26 mouse cellular contexts compared by ENCODE assay signal in genomic region chr17:25404190-25404589, GRCm38 (mm10). TPM values are rescaled to one million over a fixed set of nuclear protein-coding genes. Genes with fewer than 3 reads are reported as not detected.
DNase-seq lines count a peak whose midpoint lies in the region; ATAC-seq lines count a peak whose summit lies in the region.
"Had no signal": no experiment of that assay in that cellular context is flagged by ENCODE, and none has a peak within 500 bp of the region (broad histone marks: within the 10 kb centered on the region; RNA-seq: fewer than 3 reads in every experiment).

No protein-coding gene starts in this region.

- 36% methylated on average over 3 of the region's 3 CpGs for WGBS in neural tube, embryonic 12.5 days
- 28% methylated on average over 3 of the region's 3 CpGs for WGBS in hindbrain, embryonic 11.5 days
- 29% methylated on average over 3 of the region's 3 CpGs for WGBS in midbrain, embryonic 11.5 days
- 31% methylated on average over 3 of the region's 3 CpGs for WGBS in neural tube, embryonic 14.5 days

- no peak overlapping the region for H3K9ac ChIP-seq in neural tube, embryonic 12.5 days
- H3K9ac ChIP-seq in hindbrain, embryonic 11.5 days (ENCODE audit: low read depth, low read length), result no peak overlapping the region
- no peak overlapping the region for H3K9ac ChIP-seq in midbrain, embryonic 11.5 days (ENCODE audit: low read length)
- 0 out of 2 replicates have a peak overlapping the region, but pooled peaks have one; percentile 8 for H3K9ac ChIP-seq in neural tube, embryonic 14.5 days (replicated peaks; ENCODE audit: low read depth, low read length)
- H3K9ac ChIP-seq: intestine, embryonic 15.5 days; limb, embryonic 13.5 days had no signal

- H3K4me2 ChIP-seq in neural tube, embryonic 12.5 days (replicated peaks), result 0 out of 2 replicates have a peak overlapping the region, but pooled peaks have one; percentile 3
- no peak overlapping the region for H3K4me2 ChIP-seq in hindbrain, embryonic 11.5 days (replicated peaks; ENCODE audit: low read depth, low read length)
- no peak overlapping the region for H3K4me2 ChIP-seq in midbrain, embryonic 11.5 days
- H3K4me2 ChIP-seq in neural tube, embryonic 14.5 days (ENCODE audit: low read depth, low read length), result no peak overlapping the region
- H3K4me2 ChIP-seq: intestine, embryonic 15.5 days; limb, embryonic 13.5 days had no signal

- H3K27ac ChIP-seq in neural tube, embryonic 12.5 days, result no peak overlapping the region
- peak overlapping the region; percentile 18 for H3K27ac ChIP-seq in hindbrain, embryonic 11.5 days (ENCODE audit: low read depth, low read length)
- H3K27ac ChIP-seq in midbrain, embryonic 11.5 days (ENCODE audit: low read depth, low read length), result peak overlapping the region; percentile 40
- H3K27ac ChIP-seq in neural tube, embryonic 14.5 days (ENCODE audit: low read depth, low read length), result no peak overlapping the region
- H3K27ac ChIP-seq: intestine, embryonic 15.5 days; layer of hippocampus, adult 2 months; limb, embryonic 13.5 days had no signal

- H3K4me1 ChIP-seq in neural tube, embryonic 12.5 days, result peaks cover 44% of the 10 kb centered on the region
- peaks cover 26% of the 10 kb centered on the region for H3K4me1 ChIP-seq in hindbrain, embryonic 11.5 days (replicated peaks; ENCODE audit: control insufficient read depth, insufficient read depth, low read length)
- H3K4me1 ChIP-seq in midbrain, embryonic 11.5 days (ENCODE audit: control insufficient read depth, insufficient read depth, low read length), result peaks cover 53% of the 10 kb centered on the region
- H3K4me1 ChIP-seq in neural tube, embryonic 14.5 days (ENCODE audit: control insufficient read depth, insufficient read depth, low read length), result peaks cover 41% of the 10 kb centered on the region

- no peak for DNase-seq in neural tube, embryonic 10.5 days (ENCODE audit: extremely low spot score, low spot score)
- peak; percentile 31 for DNase-seq in hindbrain, embryonic 11.5 days (ENCODE audit: low spot score)
- no peak for DNase-seq in midbrain, embryonic 11.5 days (ENCODE audit: low spot score, missing footprints)
- no peak for DNase-seq in thymus, postnatal 25 days
- no peak for DNase-seq in kidney, postnatal 10 days
- DNase-seq in layer of hippocampus, postnatal 14 days (ENCODE audit: low spot score in 2 of 2), result no peak
- DNase-seq: adrenal gland, postnatal 36 days; cerebellum, postnatal 36 days; lung, postnatal 10 days; thymus, postnatal 36 days had no signal

- peaks cover 8% of the 10 kb centered on the region; the same call in 1 of the 2 replicates for H3K27me3 ChIP-seq in neural tube, embryonic 12.5 days (replicated peaks)
- no peaks in the 10 kb centered on the region for H3K27me3 ChIP-seq in hindbrain, embryonic 11.5 days (ENCODE audit: control insufficient read depth, insufficient read depth, low read length)
- H3K27me3 ChIP-seq in midbrain, embryonic 11.5 days (ENCODE audit: control insufficient read depth, insufficient read depth, low read length), result no peaks in the 10 kb centered on the region
- H3K27me3 ChIP-seq in neural tube, embryonic 14.5 days (ENCODE audit: control insufficient read depth, insufficient read depth, low read length), result no peaks in the 10 kb centered on the region
- H3K27me3 ChIP-seq: intestine, embryonic 15.5 days; Patski had no signal

- no peaks in the 10 kb centered on the region for H3K9me3 ChIP-seq in neural tube, embryonic 12.5 days
- H3K9me3 ChIP-seq in hindbrain, embryonic 11.5 days (ENCODE audit: control insufficient read depth, low read length), result no peaks in the 10 kb centered on the region
- H3K9me3 ChIP-seq in midbrain, embryonic 11.5 days (ENCODE audit: control insufficient read depth, low read length), result no peaks in the 10 kb centered on the region
- no peaks in the 10 kb centered on the region for H3K9me3 ChIP-seq in neural tube, embryonic 14.5 days (ENCODE audit: control insufficient read depth, low read length)
- H3K9me3 ChIP-seq: intestine, embryonic 15.5 days; limb, embryonic 13.5 days had no signal

- H3K36me3 ChIP-seq in neural tube, embryonic 12.5 days, result no peaks in the 10 kb centered on the region
- H3K36me3 ChIP-seq in hindbrain, embryonic 11.5 days (ENCODE audit: control insufficient read depth, insufficient read depth, low read length), result no peaks in the 10 kb centered on the region
- H3K36me3 ChIP-seq in midbrain, embryonic 11.5 days (ENCODE audit: control insufficient read depth, insufficient read depth, low read length), result no peaks in the 10 kb centered on the region
- no peaks in the 10 kb centered on the region for H3K36me3 ChIP-seq in neural tube, embryonic 14.5 days (ENCODE audit: control insufficient read depth, insufficient read depth, low read length)
- H3K36me3 ChIP-seq: intestine, embryonic 15.5 days had no signal

- no peak; the same call in 1 of the 2 replicates for ATAC-seq in neural tube, embryonic 12.5 days (ENCODE audit: low FRiP score, low read depth)
- ATAC-seq in hindbrain, embryonic 11.5 days (ENCODE audit: low FRiP score), result no peak
- no peak for ATAC-seq in midbrain, embryonic 11.5 days (ENCODE audit: low FRiP score)
- ATAC-seq in neural tube, embryonic 14.5 days (ENCODE audit: low read depth), result no peak
- ATAC-seq: activated CD4-positive, CD25-positive, alpha-beta regulatory T cell, adult 4 months; Patski had no signal

- no peak overlapping the region for H3K4me3 ChIP-seq in neural tube, embryonic 12.5 days
- H3K4me3 ChIP-seq in hindbrain, embryonic 11.5 days (ENCODE audit: low read depth, low read length), result no peak overlapping the region
- no peak overlapping the region for H3K4me3 ChIP-seq in midbrain, embryonic 11.5 days (ENCODE audit: low read depth, low read length)
- no peak overlapping the region for H3K4me3 ChIP-seq in neural tube, embryonic 14.5 days (ENCODE audit: low read depth, low read length)
- H3K4me3 ChIP-seq: intestine, embryonic 15.5 days; layer of hippocampus, adult 2 months; limb, embryonic 13.5 days; myocyte had no signal

RNA-seq across cellular contexts. Expression of gene Cacna1h, which starts 29.4 kb away (rescaled TPM):
- polyA plus RNA-seq in neural tube, embryonic 12.5 days (2016; fragmentation: Nextera tagmentation; extraction: Ambion mirVana), result 13.0 and 15.2 TPM in 2 replicates
- 5.9 and 6.5 TPM in 2 replicates for polyA plus RNA-seq in hindbrain, embryonic 11.5 days (2014; fragmentation: Nextera tagmentation; extraction: Ambion mirVana)
- polyA plus RNA-seq in midbrain, embryonic 11.5 days (2014; fragmentation: Nextera tagmentation; extraction: Ambion mirVana), result 3.5 and 4.3 TPM in 2 replicates
- 12.3 and 12.8 TPM in 2 replicates for polyA plus RNA-seq in neural tube, embryonic 14.5 days (2014; fragmentation: Nextera tagmentation; extraction: Ambion mirVana)
- 10 to 100 TPM; 80.9 to 98.4 TPM for total RNA-seq in layer of hippocampus, postnatal 14 days (2021)
- total RNA-seq: megakaryocyte, adult 5-6 weeks had no signal
- polyA plus RNA-seq: activated CD4-positive, CD25-positive, alpha-beta regulatory T cell, adult 4 months; C2C12 had no signal

RNA-seq across cellular contexts. Expression of gene Tpsg1, which starts 35.1 kb away (rescaled TPM):
- 0.31 and 0.43 TPM in 2 replicates for polyA plus RNA-seq in neural tube, embryonic 12.5 days (2016; fragmentation: Nextera tagmentation; extraction: Ambion mirVana)
- polyA plus RNA-seq in hindbrain, embryonic 11.5 days (2014; fragmentation: Nextera tagmentation; extraction: Ambion mirVana), result 0.69 TPM in 1 of 2 replicates, not detected in the other
- not detected in 2 replicates for polyA plus RNA-seq in midbrain, embryonic 11.5 days (2014; fragmentation: Nextera tagmentation; extraction: Ambion mirVana)
- 1.1 and 1.6 TPM in 2 replicates for polyA plus RNA-seq in neural tube, embryonic 14.5 days (2014; fragmentation: Nextera tagmentation; extraction: Ambion mirVana)
- not detected for total RNA-seq in layer of hippocampus, postnatal 14 days (2021)
- total RNA-seq: adrenal gland, postnatal 36 days; heart, postnatal 25 days; layer of hippocampus, adult 2 months; left cerebral cortex, adult 8-10 months; megakaryocyte, adult 5-6 weeks had no signal
- polyA plus RNA-seq: activated CD4-positive, CD25-positive, alpha-beta regulatory T cell, adult 4 months; C2C12; myocyte; Patski had no signal

RNA-seq across cellular contexts. Expression of gene Tpsb2, which starts 38.1 kb away (rescaled TPM):
- polyA plus RNA-seq in neural tube, embryonic 12.5 days (2016; fragmentation: Nextera tagmentation; extraction: Ambion mirVana), result not detected in 2 replicates
- polyA plus RNA-seq in hindbrain, embryonic 11.5 days (2014; fragmentation: Nextera tagmentation; extraction: Ambion mirVana), result not detected in 2 replicates
- polyA plus RNA-seq in midbrain, embryonic 11.5 days (2014; fragmentation: Nextera tagmentation; extraction: Ambion mirVana), result not detected in 2 replicates
- not detected in 2 replicates for polyA plus RNA-seq in neural tube, embryonic 14.5 days (2014; fragmentation: Nextera tagmentation; extraction: Ambion mirVana)
- 1 to 10 TPM in 1 of 2 experiments, under 1 TPM in 1; 0.36 to 1.8 TPM for total RNA-seq in layer of hippocampus, postnatal 14 days (2021)
- total RNA-seq: left cerebral cortex, adult 8-10 months; megakaryocyte, adult 5-6 weeks had no signal
- polyA plus RNA-seq: activated CD4-positive, CD25-positive, alpha-beta regulatory T cell, adult 4 months; C2C12; heart, embryonic 11.5 days; myocyte; Patski had no signal

RNA-seq across cellular contexts. Expression of gene Tekt4, which starts 50.2 kb away (rescaled TPM):
- polyA plus RNA-seq in neural tube, embryonic 12.5 days (2016; fragmentation: Nextera tagmentation; extraction: Ambion mirVana), result 0.38 and 0.51 TPM in 2 replicates
- 1.3 and 1.8 TPM in 2 replicates for polyA plus RNA-seq in hindbrain, embryonic 11.5 days (2014; fragmentation: Nextera tagmentation; extraction: Ambion mirVana)
- 0.12 TPM in 1 of 2 replicates, not detected in the other for polyA plus RNA-seq in midbrain, embryonic 11.5 days (2014; fragmentation: Nextera tagmentation; extraction: Ambion mirVana)
- polyA plus RNA-seq in neural tube, embryonic 14.5 days (2014; fragmentation: Nextera tagmentation; extraction: Ambion mirVana), result 0.83 and 0.98 TPM in 2 replicates
- 1 to 10 TPM; 3.3 to 4.6 TPM for total RNA-seq in layer of hippocampus, postnatal 14 days (2021)
- total RNA-seq: adrenal gland, postnatal 36 days; gastrocnemius, postnatal 4 days; heart, postnatal 25 days; megakaryocyte, adult 5-6 weeks had no signal
- polyA plus RNA-seq: activated CD4-positive, CD25-positive, alpha-beta regulatory T cell, adult 4 months; C2C12; intestine, embryonic 15.5 days; kidney, postnatal 0 days; limb, embryonic 13.5 days; myocyte; Patski had no signal

RNA-seq across cellular contexts. Expression of gene Tpsab1, which starts 58.8 kb away (rescaled TPM):
- polyA plus RNA-seq in neural tube, embryonic 12.5 days (2016; fragmentation: Nextera tagmentation; extraction: Ambion mirVana), result not detected in 2 replicates
- polyA plus RNA-seq in hindbrain, embryonic 11.5 days (2014; fragmentation: Nextera tagmentation; extraction: Ambion mirVana), result not detected in 2 replicates
- polyA plus RNA-seq in midbrain, embryonic 11.5 days (2014; fragmentation: Nextera tagmentation; extraction: Ambion mirVana), result not detected in 2 replicates
- polyA plus RNA-seq in neural tube, embryonic 14.5 days (2014; fragmentation: Nextera tagmentation; extraction: Ambion mirVana), result not detected in 2 replicates
- total RNA-seq in layer of hippocampus, postnatal 14 days (2021), result not detected
- total RNA-seq: layer of hippocampus, adult 2 months; left cerebral cortex, adult 8-10 months; megakaryocyte, adult 5-6 weeks had no signal
- polyA plus RNA-seq: activated CD4-positive, CD25-positive, alpha-beta regulatory T cell, adult 4 months; heart, embryonic 11.5 days; intestine, embryonic 15.5 days; liver, embryonic 16.5 days; Patski had no signal

Comparison
In these comparisons a context has a peak if more than half of its experiments do, and no peak if none do; other contexts are left out.
1. H3K27ac ChIP-seq: peak in hindbrain, embryonic 11.5 days (single experiment) and midbrain, embryonic 11.5 days (single experiment); none in neural tube, embryonic 12.5 days (single experiment) and neural tube, embryonic 14.5 days (single experiment).